ENCODE assay signal across 12 mouse cellular contexts in genomic region chr5:134743991-134744390, GRCm38 (mm10). TPM values are rescaled to one million over a fixed set of nuclear protein-coding genes. Genes with fewer than 3 reads are reported as not detected.
DNase-seq lines count a peak whose midpoint lies in the region; ATAC-seq and TF ChIP-seq lines count a peak whose summit lies in the region.
"Had no signal": no experiment of that assay in that cellular context is flagged by ENCODE, and none has a peak within 500 bp of the region (broad histone marks: within the 10 kb centered on the region; RNA-seq: fewer than 3 reads in every experiment).

No protein-coding gene starts in this region.

- H3K4me2 ChIP-seq in lung, postnatal 0 days (replicated peaks; ENCODE audit: low read depth, low read length): peak overlapping the region; percentile 62
- no peak overlapping the region for H3K4me2 ChIP-seq in hindbrain, embryonic 16.5 days (ENCODE audit: low read length)
- H3K4me2 ChIP-seq: limb, embryonic 12.5 days; midbrain, embryonic 12.5 days; neural tube, embryonic 15.5 days had no signal

- no peak for TF ChIP-seq EP300 in lung, postnatal 0 days (IDR thresholded peaks at IDR 0.05)

- WGBS in lung, postnatal 0 days: 39% methylated on average over 12 of the region's 12 CpGs
- WGBS in hindbrain, embryonic 16.5 days: 53% methylated on average over 12 of the region's 12 CpGs

- H3K9me3 ChIP-seq in lung, postnatal 0 days (ENCODE audit: low read length): no peaks in the 10 kb centered on the region
- H3K9me3 ChIP-seq in hindbrain, embryonic 16.5 days (ENCODE audit: control insufficient read depth, low read length): no peaks in the 10 kb centered on the region
- H3K9me3 ChIP-seq: limb, embryonic 12.5 days; midbrain, embryonic 12.5 days; neural tube, embryonic 15.5 days had no signal

- peak; percentile 94 for DNase-seq in heart, adult 11 months
- DNase-seq in heart, adult 8-10 months (ENCODE audit: low spot score): no peak
- no peak for DNase-seq in lung, postnatal 0 days (ENCODE audit: low spot score)
- no peak for DNase-seq in lung, postnatal 36 days
- DNase-seq in liver: peak; percentile 39
- no peak for DNase-seq in urinary bladder, postnatal 14 days (ENCODE audit: low spot score)
- no peak for DNase-seq in urinary bladder, postnatal 25 days (ENCODE audit: low spot score)
- DNase-seq: cerebellum, adult 2 months had no signal

- H3K9ac ChIP-seq in lung, postnatal 0 days (replicated peaks; ENCODE audit: low read depth): peak overlapping the region; percentile 13
- no peak overlapping the region for H3K9ac ChIP-seq in hindbrain, embryonic 16.5 days (ENCODE audit: low read depth, low read length)
- H3K9ac ChIP-seq: limb, embryonic 12.5 days; midbrain, embryonic 12.5 days; neural tube, embryonic 15.5 days had no signal

- H3K4me1 ChIP-seq in lung, postnatal 0 days (ENCODE audit: insufficient read depth, low read depth, low read length): peaks cover 2% of the 10 kb centered on the region; the same call in 1 of the 2 replicates
- H3K4me1 ChIP-seq in hindbrain, embryonic 16.5 days (ENCODE audit: control insufficient read depth, insufficient read depth, low read depth, low read length): peaks cover 24% of the 10 kb centered on the region

- H3K36me3 ChIP-seq in lung, postnatal 0 days (ENCODE audit: insufficient read depth, low read length): no peaks in the 10 kb centered on the region
- H3K36me3 ChIP-seq in hindbrain, embryonic 16.5 days (ENCODE audit: control insufficient read depth, insufficient read depth, low read length): no peaks in the 10 kb centered on the region
- H3K36me3 ChIP-seq: limb, embryonic 12.5 days; midbrain, embryonic 12.5 days; neural tube, embryonic 15.5 days had no signal

- ATAC-seq in lung, postnatal 0 days: no peak
- no peak for ATAC-seq in hindbrain, embryonic 16.5 days

- H3K27ac ChIP-seq in lung, postnatal 0 days (ENCODE audit: low read length): peak overlapping the region; percentile 52; the same call in 1 of the 2 replicates
- no peak overlapping the region for H3K27ac ChIP-seq in hindbrain, embryonic 16.5 days (ENCODE audit: low read depth, low read length)
- H3K27ac ChIP-seq: limb, embryonic 12.5 days; midbrain, embryonic 12.5 days; neural tube, embryonic 15.5 days had no signal

- peak overlapping the region; percentile 27 for H3K4me3 ChIP-seq in lung, postnatal 0 days (ENCODE audit: low read depth, low read length)
- no peak overlapping the region for H3K4me3 ChIP-seq in hindbrain, embryonic 16.5 days (ENCODE audit: low read length)
- H3K4me3 ChIP-seq: limb, embryonic 12.5 days; midbrain, embryonic 12.5 days; neural tube, embryonic 15.5 days had no signal

- TF ChIP-seq CTCF in lung, postnatal 0 days (IDR thresholded peaks at IDR 0.05): no peak

- H3K27me3 ChIP-seq in lung, postnatal 0 days (replicated peaks; ENCODE audit: insufficient read depth, low read length): no peaks in the 10 kb centered on the region
- no peaks in the 10 kb centered on the region for H3K27me3 ChIP-seq in hindbrain, embryonic 16.5 days (replicated peaks; ENCODE audit: control insufficient read depth, insufficient read depth, low read length)
- H3K27me3 ChIP-seq: neural tube, embryonic 15.5 days had no signal

RNA-seq across cellular contexts. Expression of gene Eln, which starts 3.1 kb away (rescaled TPM):
- 10 to 100 TPM; 14.7 to 26.2 (median 17.6) TPM for total RNA-seq in heart, adult 8-10 months (2022)
- 1,769 and 1,865 TPM in 2 replicates for polyA plus RNA-seq in lung, postnatal 0 days (2015; fragmentation: Nextera tagmentation; extraction: Ambion mirVana)
- polyA plus RNA-seq in hindbrain, embryonic 16.5 days (2015; fragmentation: Nextera tagmentation; extraction: Ambion mirVana): 25.1 and 26.7 TPM in 2 replicates

RNA-seq across cellular contexts. Expression of gene Limk1, which starts 55.6 kb away (rescaled TPM):
- 1 to 10 TPM; 3.8 to 5.1 (median 4.0) TPM for total RNA-seq in heart, adult 8-10 months (2022)
- polyA plus RNA-seq in lung, postnatal 0 days (2015; fragmentation: Nextera tagmentation; extraction: Ambion mirVana): 7.2 and 10.2 TPM in 2 replicates
- polyA plus RNA-seq in hindbrain, embryonic 16.5 days (2015; fragmentation: Nextera tagmentation; extraction: Ambion mirVana): 22.0 and 22.1 TPM in 2 replicates

Comparison
In these comparisons a context has a peak if more than half of its experiments do, and no peak if none do; other contexts are left out.
1. DNase-seq: peak in heart, adult 11 months (single experiment) and liver (single experiment); none in heart, adult 8-10 months (single experiment), lung, postnatal 0 days (single experiment), lung, postnatal 36 days (single experiment), urinary bladder, postnatal 14 days (single experiment) and urinary bladder, postnatal 25 days (single experiment).
2. RNA of gene Eln, which starts 3.1 kb away (polyA plus RNA-seq): 1,769 to 1,865 TPM in lung, postnatal 0 days; 25.1 to 26.7 TPM in hindbrain, embryonic 16.5 days; every median in the first group is over 10 times any median in the second.